Mouse (Mus musculus) hindbrain, embryonic 16.5 days (tissue): Measurements from ENCODE around the gene Slc51a. TPM values are rescaled to one million over a fixed set of nuclear protein-coding genes. Genes with fewer than 3 reads are reported as not detected.

ENCODE experiments used
- ATAC-seq: fragments of 200-750 bp; cut with Nextera tagmentation; 2 replicates; pipeline ENCODE4 v1.8.0; 2017; ENCODE audit warnings: moderate TSS enrichment, moderate library complexity
- H3K27ac ChIP-seq: fragments of 300-500 bp; sonication (generic); 2 replicates; pipeline ENCODE4 v1.5.1; 2014; ENCODE audit warnings: low read depth, mild to moderate bottlenecking, control low read depth, low read length, moderate library complexity
- H3K27me3 ChIP-seq: fragments of 300-500 bp; sonication (generic); replicated peaks from 2 replicates; pipeline ENCODE4 v1.6.1; 2014; ENCODE audit warnings: low read length; ENCODE audit not compliant: control insufficient read depth, insufficient read depth
- H3K36me3 ChIP-seq: fragments of 300-500 bp; sonication (generic); 2 replicates; pipeline ENCODE4 v1.6.1; 2014; ENCODE audit warnings: mild to moderate bottlenecking, low read length, moderate library complexity, mixed read lengths; ENCODE audit not compliant: control insufficient read depth, insufficient read depth
- H3K4me1 ChIP-seq: fragments of 300-500 bp; sonication (generic); 2 replicates; pipeline ENCODE4 v1.6.1; 2014; ENCODE audit warnings: low read depth, low read length; ENCODE audit not compliant: control insufficient read depth, insufficient read depth
- H3K4me2 ChIP-seq: fragments of 300-500 bp; sonication (generic); 2 replicates; pipeline ENCODE4 v1.6.1; 2014; ENCODE audit warnings: mild to moderate bottlenecking, low read length, control low read depth, moderate library complexity
- H3K4me3 ChIP-seq: fragments of 300-500 bp; sonication (generic); 2 replicates; pipeline ENCODE4 v1.5.1; 2014; ENCODE audit warnings: mild to moderate bottlenecking, low read length, control low read depth, moderate library complexity
- H3K9ac ChIP-seq: fragments of 300-500 bp; sonication (generic); 2 replicates; pipeline ENCODE4 v1.6.1; 2014; ENCODE audit warnings: low read depth, mild to moderate bottlenecking, control low read depth, low read length, moderate library complexity
- H3K9me3 ChIP-seq: fragments of 300-500 bp; sonication (generic); 2 replicates; pipeline ENCODE4 v1.6.1; 2014; ENCODE audit warnings: mild to moderate bottlenecking, low read length, moderate library complexity; ENCODE audit not compliant: control insufficient read depth
- WGBS: fragments of 180-500 bp; shearing (Covaris S2); extraction: QIAGEN DNeasy Blood & Tissue Kit; methylation state at CpG from one replicate; pipeline ENCODE4 v1.1.7; 2014; 5-methylcytosine and 5-hydroxymethylcytosine counted together
- polyA plus RNA-seq: library from polyadenylated mRNA; unstranded; fragments of >200 nt; fragmentation: Nextera tagmentation; extraction: Ambion mirVana; gene quantifications from 2 replicates; pipeline ENCODE4 v1.2.1, GENCODE M21; 2015

The Slc51a gene
- polyA plus RNA-seq, 1 experiment from 2014 or later: not detected

GRCm38 (mm10) chr16:32461713-32462112 lies 26.0 kb downstream of the Slc51a start:
- H3K27ac ChIP-seq: no peak overlapping the region
- no peak overlapping the region for H3K4me2 ChIP-seq
- H3K9ac ChIP-seq: no peak overlapping the region
- 97% methylated on average over 5 of the region's 5 CpGs for WGBS
- no peak overlapping the region for H3K4me3 ChIP-seq
- H3K9me3 ChIP-seq: no peaks in the 10 kb centered on the region
- ATAC-seq: no peak
- no peaks in the 10 kb centered on the region for H3K27me3 ChIP-seq
- H3K36me3 ChIP-seq: peaks cover 10% of the 10 kb centered on the region
- no peaks in the 10 kb centered on the region for H3K4me1 ChIP-seq

- no peak for ATAC-seq
- Histone ChIP-seq H3K4me1 (no peaks in the 10 kb centered on the region), H3K9me3 (no peaks in the 10 kb centered on the region), H3K36me3 (peaks cover 10% of the 10 kb centered on the region), H3K9ac (no peak overlapping the region), H3K27ac (no peak overlapping the region), H3K4me3 (no peak overlapping the region), H3K4me2 (no peak overlapping the region), H3K27me3 (no peaks in the 10 kb centered on the region)
- WGBS: 52% methylated on average over 4 of the region's 4 CpGs
These were observed 27.2 kb downstream of the Slc51a start for GRCm38 (mm10) chr16:32460518-32460917.

DNA sequence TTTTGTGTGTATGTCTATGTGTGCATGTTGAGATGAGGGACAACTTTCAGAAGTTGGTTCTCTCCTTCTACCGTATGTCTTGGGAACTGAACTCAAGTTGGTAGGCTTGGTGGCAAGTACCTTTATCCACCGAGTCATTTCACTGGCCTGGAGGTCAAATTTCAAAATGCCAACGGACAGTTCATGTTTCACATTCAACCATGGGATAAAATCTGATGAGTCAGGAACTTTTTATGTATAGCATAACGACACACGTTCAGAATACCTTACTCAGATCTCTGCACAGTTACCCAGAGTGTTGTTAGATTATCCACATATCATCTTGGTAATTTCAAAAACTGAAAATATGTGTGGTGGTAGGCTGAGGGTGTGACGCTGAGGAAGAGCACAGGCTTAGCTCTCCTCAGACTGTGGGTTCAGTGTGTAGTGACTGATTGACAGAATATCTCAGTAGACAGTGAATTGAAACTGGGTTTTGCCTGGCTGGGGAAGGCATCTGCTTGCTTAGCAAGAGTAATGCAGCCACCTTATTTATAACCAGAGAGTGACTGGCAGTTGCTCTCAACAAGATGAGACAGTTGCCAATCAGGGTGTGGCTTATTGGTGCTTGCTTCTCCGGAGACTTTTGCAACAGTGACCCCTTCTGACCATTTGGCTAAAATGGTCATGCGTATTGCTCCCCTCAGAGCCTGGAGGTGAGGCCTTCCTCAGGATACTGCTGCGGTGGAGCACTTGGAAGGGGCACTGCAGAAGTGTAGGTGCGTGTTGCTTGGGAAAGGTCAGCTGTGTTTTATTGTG lies 29.9 kb downstream of the Slc51a start:
- H3K36me3 ChIP-seq: peaks cover 13% of the 10 kb centered on the region
- 70% methylated on average over 10 of the region's 10 CpGs for WGBS

GRCm38 (mm10) chr16:32456761-32457160 lies 30.9 kb downstream of the Slc51a start:
- Histone ChIP-seq H3K4me3 (no peak overlapping the region), H3K27ac (no peak overlapping the region), H3K4me2 (no peak overlapping the region), H3K4me1 (no peaks in the 10 kb centered on the region), H3K9ac (no peak overlapping the region), H3K36me3 (peaks cover 9% of the 10 kb centered on the region; the same call in 1 of the 2 replicates), H3K27me3 (no peaks in the 10 kb centered on the region), H3K9me3 (no peaks in the 10 kb centered on the region)
- 95% methylated on average over 1 of the region's 1 CpGs for WGBS
- no peak for ATAC-seq

More for the DNA sequence above, 29.9 kb downstream of the Slc51a start:
- H3K27ac ChIP-seq: no peak overlapping the region
- H3K27me3 ChIP-seq: no peaks in the 10 kb centered on the region
- no peak overlapping the region for H3K4me3 ChIP-seq
- H3K4me1 ChIP-seq: no peaks in the 10 kb centered on the region
- H3K9me3 ChIP-seq: no peaks in the 10 kb centered on the region
- H3K4me2 ChIP-seq: no peak overlapping the region
- H3K9ac ChIP-seq: no peak overlapping the region
- ATAC-seq: no peak

DNA sequence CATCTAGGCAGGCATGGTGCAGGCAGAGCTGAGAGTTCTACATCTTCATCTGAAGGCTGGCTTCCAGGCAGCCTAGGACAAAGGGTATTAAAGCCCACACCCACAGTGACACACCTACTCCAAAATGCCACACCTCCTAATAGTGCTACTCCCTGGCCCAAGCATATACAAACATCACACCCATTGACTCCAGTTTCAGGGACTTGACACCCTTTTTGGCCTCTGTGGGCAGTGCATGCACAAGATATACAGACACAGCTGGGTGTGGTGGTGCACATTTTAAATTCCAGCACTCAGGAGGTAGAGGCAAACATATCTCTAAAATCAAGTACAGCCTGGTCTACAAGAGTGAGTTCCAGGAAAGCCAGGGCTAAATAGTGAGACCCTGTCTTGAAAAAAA lies 31.6 kb downstream of the Slc51a start:
- no peak overlapping the region for H3K4me3 ChIP-seq
- no peak for ATAC-seq
- H3K4me2 ChIP-seq: no peak overlapping the region
- H3K36me3 ChIP-seq: peaks cover 9% of the 10 kb centered on the region; the same call in 1 of the 2 replicates
- no peaks in the 10 kb centered on the region for H3K4me1 ChIP-seq
- H3K27ac ChIP-seq: no peak overlapping the region
- no peaks in the 10 kb centered on the region for H3K9me3 ChIP-seq
- no peak overlapping the region for H3K9ac ChIP-seq
- no peaks in the 10 kb centered on the region for H3K27me3 ChIP-seq

DNA sequence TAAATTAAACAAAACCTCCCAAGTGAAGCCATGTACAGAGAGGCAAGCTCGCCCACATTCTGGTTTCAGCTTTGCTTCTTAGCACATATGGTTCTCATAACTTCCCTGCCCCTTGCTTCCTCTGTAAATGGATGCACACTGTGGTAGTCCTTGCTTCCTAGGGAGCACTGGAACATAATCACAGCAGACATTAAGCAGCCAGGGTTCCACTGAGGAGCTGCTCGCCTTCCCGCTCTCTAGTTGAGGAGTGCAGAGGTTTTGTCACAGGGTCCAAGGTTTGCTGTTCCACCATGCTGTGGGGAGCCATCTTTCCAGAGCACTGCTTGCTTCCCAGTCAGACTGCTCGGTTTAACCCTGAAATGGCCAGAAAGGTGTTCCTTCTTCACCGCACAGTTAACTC lies 33.0 kb downstream of the Slc51a start:
- Histone ChIP-seq H3K4me2 (no peak overlapping the region), H3K4me3 (no peak overlapping the region), H3K36me3 (peaks cover 9% of the 10 kb centered on the region; the same call in 1 of the 2 replicates), H3K4me1 (no peaks in the 10 kb centered on the region), H3K27me3 (no peaks in the 10 kb centered on the region), H3K9me3 (no peaks in the 10 kb centered on the region), H3K27ac (no peak overlapping the region), H3K9ac (no peak overlapping the region)
- no peak for ATAC-seq
- WGBS: 85% methylated on average over 5 of the region's 5 CpGs

DNA sequence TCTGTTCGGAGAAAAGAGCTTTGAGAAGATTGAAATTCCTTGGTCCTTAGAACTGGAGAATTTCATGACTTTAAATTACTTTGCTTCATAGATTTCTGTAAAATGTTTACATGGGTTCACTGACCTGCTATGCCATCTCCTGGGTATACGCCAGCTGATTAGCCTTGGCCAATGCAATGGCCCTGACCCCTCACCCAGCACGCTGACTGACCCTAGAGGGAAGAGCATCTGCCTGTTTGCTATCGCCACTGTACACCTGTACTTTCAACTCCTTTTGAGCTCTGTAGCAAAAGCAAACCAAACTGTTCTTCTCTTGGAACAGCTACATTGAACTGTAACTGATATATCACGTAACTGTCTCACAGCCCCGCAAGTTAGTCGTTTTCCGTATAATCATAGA lies 34.6 kb downstream of the Slc51a start:
- Histone ChIP-seq H3K4me2 (no peak overlapping the region), H3K4me3 (no peak overlapping the region), H3K9me3 (no peaks in the 10 kb centered on the region), H3K4me1 (no peaks in the 10 kb centered on the region), H3K36me3 (peaks cover 6% of the 10 kb centered on the region; the same call in 1 of the 2 replicates), H3K27me3 (no peaks in the 10 kb centered on the region), H3K27ac (no peak overlapping the region), H3K9ac (no peak overlapping the region)
- WGBS: 94% methylated on average over 8 of the region's 8 CpGs
- ATAC-seq: no peak

DNA sequence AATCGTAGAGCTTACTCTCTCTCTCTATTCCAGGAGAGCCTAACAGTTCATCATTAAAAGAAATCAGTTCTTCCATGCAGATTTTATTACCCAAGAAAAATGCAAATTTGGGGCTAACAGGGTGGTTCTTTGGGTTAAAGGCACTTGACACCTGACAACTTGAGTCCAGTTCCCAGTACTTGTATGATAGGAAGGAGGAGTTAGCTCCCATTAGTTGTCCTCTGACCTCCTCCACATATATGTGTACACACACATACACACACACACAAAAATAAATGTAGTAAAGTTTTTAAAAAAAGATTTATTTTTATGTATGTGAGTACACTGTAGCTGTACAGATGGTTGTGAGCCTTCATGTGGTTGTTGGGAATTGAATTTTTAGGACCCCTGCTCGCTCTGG lies 37.5 kb downstream of the Slc51a start:
- 95% methylated on average over 2 of the region's 2 CpGs for WGBS
- H3K9ac ChIP-seq: no peak overlapping the region
- no peak for ATAC-seq

DNA sequence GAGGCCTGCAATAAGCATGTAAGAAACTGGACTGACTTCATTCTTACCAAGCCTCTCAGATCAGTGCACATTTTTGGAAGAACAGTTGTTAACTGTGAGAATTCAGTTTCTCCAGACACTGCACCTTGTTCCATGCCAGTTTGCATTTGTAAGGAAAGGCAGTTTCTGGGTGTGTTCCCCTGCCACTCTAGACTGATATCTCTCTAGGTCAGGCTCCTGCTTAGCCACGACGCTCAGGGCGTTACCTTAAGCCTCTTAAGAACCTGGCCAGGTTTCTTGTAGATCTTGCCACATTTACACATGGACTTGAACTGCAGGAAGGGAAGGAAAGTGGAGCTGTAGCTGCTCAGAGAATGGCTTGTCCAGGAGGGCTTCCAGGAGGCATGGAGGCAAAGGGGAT lies 38.0 kb downstream of the Slc51a start:
- Histone ChIP-seq H3K9ac (no peak overlapping the region), H3K9me3 (no peaks in the 10 kb centered on the region), H3K4me1 (no peaks in the 10 kb centered on the region), H3K4me3 (no peak overlapping the region), H3K36me3 (0 out of 2 replicates have a peak, but pooled peaks cover 3% of the 10 kb centered on the region), H3K27ac (no peak overlapping the region), H3K4me2 (no peak overlapping the region), H3K27me3 (no peaks in the 10 kb centered on the region)
- ATAC-seq: no peak
- WGBS: 96% methylated on average over 3 of the region's 3 CpGs

More for the DNA sequence above, 37.5 kb downstream of the Slc51a start:
- H3K4me1 ChIP-seq: no peaks in the 10 kb centered on the region
- H3K27ac ChIP-seq: no peak overlapping the region
- no peaks in the 10 kb centered on the region for H3K9me3 ChIP-seq
- 0 out of 2 replicates have a peak, but pooled peaks cover 3% of the 10 kb centered on the region for H3K36me3 ChIP-seq
- H3K27me3 ChIP-seq: no peaks in the 10 kb centered on the region
- H3K4me2 ChIP-seq: no peak overlapping the region
- no peak overlapping the region for H3K4me3 ChIP-seq
